Mouse (Mus musculus): Measurements from ENCODE around the gene Gm21987. TPM values are rescaled to one million over a fixed set of nuclear protein-coding genes. Genes with fewer than 3 reads are reported as not detected.

Gm21987 gene
- total and polyA plus RNA-seq, 2 experiments from 2014 or later: 6.2 TPM; not detected in 1

- H3K27ac ChIP-seq (ENCODE audit: low read depth): peak overlapping the region; percentile 23; the same call in 1 of the 2 replicates
- TF ChIP-seq CTCF (IDR thresholded peaks at IDR 0.05; ENCODE audit: low read depth): no peak
- TF ChIP-seq EP300 (IDR thresholded peaks at IDR 0.05; ENCODE audit: low read depth): no peak
- DNase-seq (ENCODE audit: low spot score): no peak
- H3K4me1 ChIP-seq (ENCODE audit: control insufficient read depth, insufficient read depth): peaks cover 11% of the 10 kb centered on the region; the same call in 1 of the 2 replicates
- no peaks in the 10 kb centered on the region for H3K27me3 ChIP-seq (ENCODE audit: control insufficient read depth, insufficient read depth, low read length)
- no peak overlapping the region for H3K9ac ChIP-seq (replicated peaks; ENCODE audit: low read depth, low read length)
- no peaks in the 10 kb centered on the region for H3K9me3 ChIP-seq (replicated peaks; ENCODE audit: control insufficient read depth, low read length)
- H3K36me3 ChIP-seq (replicated peaks; ENCODE audit: control insufficient read depth, insufficient read depth, low read length): no peaks in the 10 kb centered on the region
- ATAC-seq (ENCODE audit: insufficient read depth, low read depth): no peak
- WGBS: 66% methylated on average over 3 of the region's 3 CpGs
- H3K4me3 ChIP-seq (ENCODE audit: low read depth, low read length): no peak overlapping the region
- peak overlapping the region; percentile 60; the same call in 1 of the 2 replicates for H3K4me2 ChIP-seq (ENCODE audit: low read depth, low read length)
Measured at GRCm38 (mm10) chr16:38399076-38399475, 52.2 kb downstream of the Gm21987 start.

GRCm38 (mm10) chr16:38399531-38400231, 52.8 kb downstream of the Gm21987 start:
- peak overlapping the region; percentile 47 for H3K9ac ChIP-seq (replicated peaks; ENCODE audit: low read depth, low read length)
- TF ChIP-seq EP300 (IDR thresholded peaks at IDR 0.05; ENCODE audit: low read depth) (no peak), CTCF (IDR thresholded peaks at IDR 0.05; ENCODE audit: low read depth) (no peak)
- WGBS: 18% methylated on average over 17 of the region's 17 CpGs

GRCm38 (mm10) chr16:38400311-38400960, 53.6 kb downstream of the Gm21987 start:
- H3K9ac ChIP-seq (replicated peaks; ENCODE audit: low read depth, low read length): peak overlapping the region; percentile 47
- no peak for DNase-seq (ENCODE audit: low spot score)
- no peak for ATAC-seq (ENCODE audit: insufficient read depth, low read depth)

More at GRCm38 (mm10) chr16:38399531-38400231, 52.8 kb downstream of the Gm21987 start:
- Histone ChIP-seq H3K4me1 (ENCODE audit: control insufficient read depth, insufficient read depth) (peaks cover 11% of the 10 kb centered on the region; the same call in 1 of the 2 replicates), H3K36me3 (replicated peaks; ENCODE audit: control insufficient read depth, insufficient read depth, low read length) (no peaks in the 10 kb centered on the region), H3K4me2 (ENCODE audit: low read depth, low read length) (peak overlapping the region; percentile 60), H3K4me3 (ENCODE audit: low read depth, low read length) (peak overlapping the region; percentile 33), H3K27me3 (ENCODE audit: control insufficient read depth, insufficient read depth, low read length) (no peaks in the 10 kb centered on the region), H3K27ac (ENCODE audit: low read depth) (peak overlapping the region; percentile 23), H3K9me3 (replicated peaks; ENCODE audit: control insufficient read depth, low read length) (no peaks in the 10 kb centered on the region)
- peak; percentile 57 for DNase-seq (ENCODE audit: low spot score)
- peak; percentile 77 for ATAC-seq (ENCODE audit: insufficient read depth, low read depth)

GRCm38 (mm10) chr16:38401468-38401867, 54.6 kb downstream of the Gm21987 start:
- no peak for DNase-seq (ENCODE audit: low spot score)
- H3K36me3 ChIP-seq (replicated peaks; ENCODE audit: control insufficient read depth, insufficient read depth, low read length): no peaks in the 10 kb centered on the region

More at GRCm38 (mm10) chr16:38400311-38400960, 53.6 kb downstream of the Gm21987 start:
- peak overlapping the region; percentile 33; the same call in 1 of the 2 replicates for H3K4me3 ChIP-seq (ENCODE audit: low read depth, low read length)
- no peaks in the 10 kb centered on the region for H3K9me3 ChIP-seq (replicated peaks; ENCODE audit: control insufficient read depth, low read length)
- no peak for TF ChIP-seq EP300 (IDR thresholded peaks at IDR 0.05; ENCODE audit: low read depth)
- no peak for TF ChIP-seq CTCF (IDR thresholded peaks at IDR 0.05; ENCODE audit: low read depth)
- no peaks in the 10 kb centered on the region for H3K36me3 ChIP-seq (replicated peaks; ENCODE audit: control insufficient read depth, insufficient read depth, low read length)
- H3K4me1 ChIP-seq (ENCODE audit: control insufficient read depth, insufficient read depth): peaks cover 11% of the 10 kb centered on the region; the same call in 1 of the 2 replicates
- peak overlapping the region; percentile 60 for H3K4me2 ChIP-seq (ENCODE audit: low read depth, low read length)
- H3K27ac ChIP-seq (ENCODE audit: low read depth): peak overlapping the region; percentile 23
- 79% methylated on average over 9 of the region's 9 CpGs for WGBS
- H3K27me3 ChIP-seq (ENCODE audit: control insufficient read depth, insufficient read depth, low read length): no peaks in the 10 kb centered on the region

GRCm38 (mm10) chr16:38403639-38404038, 56.8 kb downstream of the Gm21987 start:
- Histone ChIP-seq H3K9me3 (replicated peaks; ENCODE audit: control insufficient read depth, low read length) (no peaks in the 10 kb centered on the region), H3K27ac (ENCODE audit: low read depth) (no peak overlapping the region), H3K4me2 (ENCODE audit: low read depth, low read length) (no peak overlapping the region), H3K4me1 (ENCODE audit: control insufficient read depth, insufficient read depth) (peaks cover 11% of the 10 kb centered on the region; the same call in 1 of the 2 replicates), H3K36me3 (replicated peaks; ENCODE audit: control insufficient read depth, insufficient read depth, low read length) (no peaks in the 10 kb centered on the region), H3K27me3 (ENCODE audit: control insufficient read depth, insufficient read depth, low read length) (no peaks in the 10 kb centered on the region), H3K9ac (replicated peaks; ENCODE audit: low read depth, low read length) (no peak overlapping the region), H3K4me3 (ENCODE audit: low read depth, low read length) (no peak overlapping the region)
- TF ChIP-seq EP300 (IDR thresholded peaks at IDR 0.05; ENCODE audit: low read depth) (no peak), CTCF (IDR thresholded peaks at IDR 0.05; ENCODE audit: low read depth) (no peak)
- no peak for DNase-seq (ENCODE audit: low spot score)
- 73% methylated on average over 7 of the region's 7 CpGs for WGBS
- no peak for ATAC-seq (ENCODE audit: insufficient read depth, low read depth)

More at GRCm38 (mm10) chr16:38401468-38401867, 54.6 kb downstream of the Gm21987 start:
- no peak overlapping the region for H3K4me3 ChIP-seq (ENCODE audit: low read depth, low read length)
- H3K27me3 ChIP-seq (ENCODE audit: control insufficient read depth, insufficient read depth, low read length): no peaks in the 10 kb centered on the region
- no peaks in the 10 kb centered on the region for H3K9me3 ChIP-seq (replicated peaks; ENCODE audit: control insufficient read depth, low read length)
- no peak for ATAC-seq (ENCODE audit: insufficient read depth, low read depth)
- WGBS: 91% methylated on average over 6 of the region's 6 CpGs
- no peak overlapping the region for H3K27ac ChIP-seq (ENCODE audit: low read depth)
- H3K4me2 ChIP-seq (ENCODE audit: low read depth, low read length): no peak overlapping the region
- no peak for TF ChIP-seq EP300 (IDR thresholded peaks at IDR 0.05; ENCODE audit: low read depth)
- TF ChIP-seq CTCF (IDR thresholded peaks at IDR 0.05; ENCODE audit: low read depth): no peak
- peaks cover 11% of the 10 kb centered on the region; the same call in 1 of the 2 replicates for H3K4me1 ChIP-seq (ENCODE audit: control insufficient read depth, insufficient read depth)
- H3K9ac ChIP-seq (replicated peaks; ENCODE audit: low read depth, low read length): no peak overlapping the region
